Mouse (Mus musculus): ENCODE results near the gene Btbd8.

The Btbd8 gene

DNA sequence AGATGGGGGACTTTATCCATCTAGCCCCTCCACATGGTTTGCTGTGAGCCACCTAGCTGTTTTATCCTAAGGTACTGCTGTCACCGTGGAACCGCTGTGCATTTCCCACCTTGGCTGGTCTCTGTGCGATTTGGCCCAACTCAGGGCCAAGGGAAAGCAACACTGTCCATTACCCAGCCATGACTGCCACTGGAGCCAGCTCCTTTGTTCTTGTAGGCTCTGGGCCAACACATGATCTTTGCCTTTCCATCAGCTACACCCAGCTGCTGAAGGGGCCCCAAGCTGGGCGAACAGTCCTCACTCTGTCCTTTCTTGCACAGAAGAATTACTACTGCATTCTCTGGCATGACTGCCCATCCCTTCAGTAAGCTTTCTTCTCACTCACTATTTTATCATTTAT, 80.8 kb downstream of the Btbd8 start:
- no peak for DNase-seq (ENCODE audit: low read depth)

DNA sequence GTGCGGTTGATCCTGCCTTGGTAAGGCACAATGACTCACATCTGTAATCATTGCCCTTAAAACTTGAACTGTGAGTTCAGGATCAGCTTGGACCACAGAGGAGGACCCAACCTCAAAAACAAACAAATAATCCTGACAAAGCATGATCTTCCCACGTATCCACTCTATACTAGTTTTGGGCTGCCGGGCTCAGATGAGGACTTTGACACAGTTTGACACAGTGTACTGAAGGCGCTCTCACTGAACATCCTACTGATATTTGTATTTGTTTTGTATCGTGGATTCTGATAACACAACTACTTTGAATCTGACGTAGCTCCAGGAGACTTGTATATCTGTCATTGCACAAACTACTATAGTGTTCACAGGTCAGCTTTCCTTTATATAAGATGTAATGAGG, 83.6 kb downstream of the Btbd8 start:
- DNase-seq (ENCODE audit: low read depth) = no peak

DNA sequence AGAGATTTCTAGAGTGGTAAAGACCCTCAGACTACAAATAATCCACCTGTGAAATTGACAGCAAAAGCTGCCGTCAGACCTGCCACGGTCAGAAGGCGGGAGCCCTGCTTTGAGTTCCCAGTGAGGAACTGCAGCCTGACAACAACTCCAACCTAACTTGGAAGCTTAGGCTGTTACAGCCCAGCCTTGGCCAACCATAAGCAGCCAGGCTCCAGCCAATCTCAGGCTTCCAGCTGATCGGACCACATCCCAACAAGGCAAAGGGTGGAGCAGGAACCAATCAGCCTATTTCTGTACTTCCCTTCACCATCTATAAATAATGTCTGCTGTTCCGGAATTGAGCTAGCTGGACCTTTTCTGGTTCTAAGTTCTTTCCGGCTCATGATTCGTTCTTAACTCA, 84.1 kb downstream of the Btbd8 start:
- DNase-seq (ENCODE audit: low read depth) = no peak

DNA sequence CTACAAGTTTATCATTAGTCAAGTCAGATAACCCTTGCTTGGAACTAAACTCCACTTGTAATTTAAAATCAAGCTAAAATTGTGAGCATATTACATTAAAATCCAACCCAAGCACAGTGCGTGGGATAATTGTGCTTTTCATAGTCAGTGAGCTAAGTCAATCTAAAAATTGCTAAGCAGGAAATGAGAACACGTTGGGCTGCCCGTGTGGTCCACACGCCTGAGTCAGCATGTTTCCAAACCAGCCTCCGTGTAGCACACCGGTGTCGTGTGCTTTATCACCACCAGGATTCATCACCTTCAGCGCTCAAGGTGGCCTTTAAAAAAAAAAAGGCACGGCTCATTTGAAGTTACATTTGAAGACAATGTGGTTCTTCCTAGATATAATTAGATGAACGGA, 86.5 kb downstream of the Btbd8 start:
- no peak for DNase-seq (ENCODE audit: low read depth)

DNA sequence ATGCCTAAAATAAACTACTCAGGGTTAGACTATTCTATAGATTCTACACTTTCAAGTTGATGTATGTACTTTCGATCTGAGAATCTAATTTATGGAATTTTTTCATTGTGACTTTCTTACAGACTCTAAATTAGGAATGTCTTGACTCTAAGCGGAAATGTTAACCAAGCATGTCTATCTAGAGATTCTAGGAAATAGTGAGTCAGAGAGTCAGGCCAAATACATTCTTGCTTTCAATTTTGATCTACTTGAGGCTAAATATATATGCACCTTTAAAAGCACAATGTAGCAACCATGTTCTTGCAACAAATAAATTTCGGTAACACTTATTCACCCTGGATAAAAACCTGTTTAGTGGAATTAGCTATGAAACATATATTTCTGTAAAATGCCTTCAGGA, 91.1 kb downstream of the Btbd8 start:
- no peak for DNase-seq (ENCODE audit: low read depth)

DNA sequence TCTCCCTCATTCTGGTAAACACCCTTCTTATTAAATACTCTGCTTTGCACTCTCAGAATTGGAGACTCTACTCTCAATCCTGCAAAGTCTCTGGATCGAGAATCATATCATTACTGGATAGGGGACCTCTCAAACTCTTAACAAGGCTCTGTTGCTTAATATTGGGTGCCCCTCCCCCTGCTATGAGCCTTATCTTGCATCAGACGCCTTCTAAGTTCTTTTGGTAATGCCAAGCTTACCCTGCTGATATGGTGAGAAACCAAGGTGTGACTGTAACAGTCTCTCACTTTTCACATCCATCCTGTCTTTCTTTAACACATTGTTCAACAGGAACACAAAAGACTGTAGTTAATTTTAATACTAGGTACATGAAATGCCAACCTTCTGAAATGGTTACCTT, 95.8 kb downstream of the Btbd8 start:
- DNase-seq (ENCODE audit: low read depth) = no peak

DNA sequence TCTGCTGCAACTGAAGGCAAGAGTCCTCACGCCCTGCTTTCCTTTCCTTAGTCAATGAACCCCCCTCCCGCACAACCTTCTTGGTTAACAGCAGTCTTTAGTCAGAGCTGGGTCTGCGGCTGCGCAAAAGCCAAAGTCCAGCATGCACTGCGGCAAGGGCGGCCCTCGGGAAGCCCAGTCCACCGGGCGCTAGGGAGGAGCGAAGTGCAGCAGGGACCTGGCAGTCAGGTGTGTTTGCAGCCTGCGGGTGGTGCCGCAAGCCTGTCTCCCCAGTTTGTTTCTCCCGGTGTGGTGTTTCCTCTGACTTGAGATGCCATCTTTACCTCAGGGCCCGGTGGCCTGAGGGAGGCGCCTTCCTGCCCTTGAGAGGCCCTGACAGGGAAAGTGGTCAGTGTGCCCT, 96.8 kb downstream of the Btbd8 start, which contains the start of gene 1700028K03Rik:
1700028K03Rik (plus strand) TSS at position 129 of the 400 bp plus-strand sequence.
- no peak for DNase-seq (ENCODE audit: low read depth)

DNA sequence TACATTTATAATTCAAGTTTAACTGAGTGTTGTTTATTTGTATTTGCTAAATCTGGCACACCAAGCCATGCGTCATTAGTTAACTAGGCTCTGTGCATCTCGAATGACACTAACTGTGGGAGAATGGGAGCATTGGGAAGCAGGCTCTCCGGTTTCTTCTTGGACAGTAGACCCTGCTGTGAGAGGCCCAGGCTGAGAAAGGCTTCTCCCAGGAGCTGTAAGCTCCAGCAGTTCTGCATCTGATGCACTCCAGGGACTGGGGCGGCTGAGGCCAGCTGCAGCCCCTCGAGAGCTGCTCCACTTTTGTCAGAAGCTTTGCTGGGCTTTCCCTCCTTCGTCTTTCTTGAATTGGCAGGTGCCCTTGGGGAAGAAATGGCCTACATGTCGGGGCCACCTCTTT, 103.9 kb downstream of the Btbd8 start:
- no peak for DNase-seq (ENCODE audit: low read depth)

DNA sequence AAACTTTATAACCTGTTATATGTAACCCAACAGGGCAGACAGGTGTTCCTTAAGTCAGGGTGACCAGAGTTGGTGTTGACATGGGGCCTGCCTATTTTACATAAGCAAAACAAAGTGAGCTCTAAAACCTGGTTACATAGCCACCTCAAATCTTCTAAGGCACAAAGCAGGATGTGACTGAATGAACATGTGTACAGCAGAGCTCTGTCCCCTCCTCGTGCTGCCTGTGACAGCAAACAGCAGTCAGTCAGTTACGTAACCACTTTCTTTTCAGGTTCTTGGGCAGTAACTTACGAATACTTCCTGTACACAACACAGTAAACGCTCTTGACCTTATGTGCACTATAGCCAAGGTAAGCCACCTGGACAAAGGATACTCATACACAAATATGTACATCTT, 108.1 kb downstream of the Btbd8 start:
- no peak for DNase-seq (ENCODE audit: low read depth)

DNA sequence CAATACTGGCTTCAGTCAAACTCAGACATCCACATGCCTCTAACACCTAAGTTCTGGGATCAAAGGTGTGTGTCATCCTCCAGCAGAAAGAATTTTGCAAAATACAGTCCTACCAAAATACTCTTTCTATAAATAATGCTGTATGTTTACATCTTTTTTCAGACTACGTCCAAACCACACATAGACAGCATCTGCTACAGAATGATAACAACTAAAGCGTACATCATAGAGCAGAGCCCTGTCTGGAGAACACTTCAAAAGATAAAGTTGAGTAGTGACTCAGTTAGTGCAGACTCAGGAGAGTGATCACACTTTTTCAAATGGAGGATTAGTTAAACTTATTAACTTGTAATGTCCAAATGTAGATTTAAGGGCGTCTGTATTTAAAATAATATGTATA, 110.2 kb downstream of the Btbd8 start:
- no peak for DNase-seq (ENCODE audit: low read depth)

DNA sequence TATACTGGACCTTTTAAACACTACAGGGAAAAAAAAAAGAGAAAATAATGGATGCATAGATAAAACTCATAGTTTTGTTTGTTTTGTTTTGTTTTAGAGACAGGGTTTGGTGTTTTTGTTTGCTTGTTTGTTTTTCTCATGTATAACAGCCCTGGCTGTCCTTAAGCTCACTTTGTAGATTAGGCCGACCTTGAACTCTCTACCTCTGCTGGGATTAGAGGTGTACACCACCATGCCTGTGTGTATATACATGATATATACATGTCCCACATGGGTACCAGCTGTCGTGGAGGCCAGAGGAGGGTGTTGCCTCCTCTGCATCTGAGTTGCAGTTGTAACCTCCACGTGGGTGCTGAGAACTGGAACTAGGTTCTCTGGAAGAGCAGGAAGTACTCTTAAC, 110.6 kb downstream of the Btbd8 start:
- no peak for DNase-seq (ENCODE audit: low read depth)

DNA sequence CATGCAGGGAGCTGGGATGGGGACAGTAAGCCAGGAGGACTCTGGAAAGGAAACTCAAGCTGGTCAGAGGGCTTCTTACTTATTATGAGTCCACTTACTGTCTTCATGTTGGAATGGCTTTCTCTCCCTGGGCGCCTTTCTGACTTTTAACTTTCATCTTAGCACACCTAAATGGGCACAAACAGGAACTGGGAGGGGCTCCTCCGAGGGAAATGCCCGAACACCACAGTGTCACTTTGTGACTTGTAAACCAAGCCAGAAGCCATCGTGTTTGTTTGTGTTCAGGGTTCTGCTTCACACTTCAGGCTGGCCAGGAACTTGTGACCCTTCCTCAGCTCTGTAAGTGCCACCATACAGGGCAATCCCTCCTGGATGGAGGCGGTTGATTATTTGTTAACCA, 116.5 kb downstream of the Btbd8 start:
- no peak for DNase-seq (ENCODE audit: low read depth)

DNA sequence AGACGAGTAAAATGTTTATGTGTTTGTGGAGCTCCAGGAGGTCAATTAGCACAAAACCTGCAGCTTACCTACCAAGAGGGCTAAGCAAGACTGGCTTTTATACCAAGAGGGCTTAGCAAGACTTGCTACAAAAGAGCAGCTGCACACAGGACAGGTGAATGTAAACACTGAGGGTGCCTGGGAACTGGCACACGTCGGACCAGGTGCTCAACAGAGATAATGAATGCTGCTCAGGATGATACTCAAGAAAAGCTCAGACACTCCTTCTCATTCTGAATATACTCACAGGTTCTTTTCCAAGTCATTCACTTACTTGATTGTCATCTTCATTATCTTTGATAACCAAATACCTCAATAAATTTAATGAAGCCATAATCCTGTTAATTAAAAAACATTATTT, 119.2 kb downstream of the Btbd8 start:
- no peak for DNase-seq (ENCODE audit: low read depth)

All from c-Kit-positive CD71-negative TER-119-negative erythroid progenitor cells, embryonic 14.5 days (primary cell).